In genomic region chr10:94336071-94336470, GRCm38 (mm10) we compare ENCODE assay signal across 37 mouse cellular contexts. TPM values are rescaled to one million over a fixed set of nuclear protein-coding genes. Genes with fewer than 3 reads are reported as not detected.
"Had no signal": no experiment of that assay in that cellular context is flagged by ENCODE, and none has a peak within 500 bp of the region (broad histone marks: within the 10 kb centered on the region; RNA-seq: fewer than 3 reads in every experiment).

No protein-coding gene starts in this region.

- DNase-seq: gastrocnemius, postnatal 14 days; gastrocnemius, postnatal 36 days; heart, adult 2 months; heart, postnatal 14 days; heart, postnatal 36 days; kidney, adult 18-20 months; kidney, adult 8-10 months; kidney, postnatal 14 days; kidney, postnatal 36 days; layer of hippocampus, adult 9-11 months; layer of hippocampus, postnatal 36 days; left cerebral cortex, postnatal 4 days had no signal

- ATAC-seq: hindbrain, embryonic 16.5 days; inflammation-experienced regulatory T-cells, adult 6 months; intestine, embryonic 15.5 days; intestine, postnatal 0 days; liver, embryonic 12.5 days had no signal

RNA-seq across cellular contexts. Expression of gene Gm4792, which starts 37.6 kb away (rescaled TPM):
- total RNA-seq: gastrocnemius, adult 8-10 months; gastrocnemius, postnatal 14 days; gastrocnemius, postnatal 36 days; heart, adult 2 months; heart, postnatal 14 days; heart, postnatal 36 days; layer of hippocampus, adult 18-20 months; layer of hippocampus, adult 8-10 months; layer of hippocampus, postnatal 14 days; layer of hippocampus, postnatal 36 days; left cerebral cortex, adult 18-20 months; left cerebral cortex, adult 8-10 months; left cerebral cortex, postnatal 10 days; left cerebral cortex, postnatal 25 days; left cerebral cortex, postnatal 4 days; liver, adult 2 months had no signal
- polyA plus RNA-seq: gonadal fat pad, adult 2 months; heart, adult 2 months; heart, embryonic 11.5 days; heart, embryonic 13.5 days; heart, embryonic 15.5 days; heart, postnatal 0 days; inflammation-experienced regulatory T-cells, adult 6 months; intestine, embryonic 15.5 days; intestine, postnatal 0 days; kidney, embryonic 15.5 days; kidney, postnatal 0 days; large intestine, adult 2 months; limb, embryonic 12.5 days; limb, embryonic 15.5 days; liver, adult 2 months; liver, embryonic 12.5 days; liver, embryonic 14.5 days had no signal
